Mouse (Mus musculus) neural tube, embryonic 11.5 days (tissue): Measurements from ENCODE around the gene Stk38. TPM values are rescaled to one million over a fixed set of nuclear protein-coding genes. Genes with fewer than 3 reads are reported as not detected.

Source experiments
- ATAC-seq: fragments of 200-750 bp; cut with Nextera tagmentation; 2 replicates; pipeline ENCODE4 v1.8.0; 2017; ENCODE audit warnings: moderate number of reproducible peaks, mild to moderate bottlenecking, moderate TSS enrichment, moderate library complexity; ENCODE audit not compliant: insufficient read depth, low FRiP score, low TSS enrichment
- DNase-seq: peaks from one replicate; pipeline ENCODE4 v3.0.0-alpha.2; 2015; ENCODE audit warnings: low spot score
- H3K27ac ChIP-seq: fragments of 300-500 bp; sonication (generic); 2 replicates; pipeline ENCODE4 v1.5.1; 2014; ENCODE audit warnings: low read depth, mild to moderate bottlenecking, low read length
- H3K27me3 ChIP-seq: fragments of 300-500 bp; sonication (generic); 2 replicates; pipeline ENCODE4 v1.6.1; 2014; ENCODE audit warnings: mild to moderate bottlenecking, low read length, mixed read lengths; ENCODE audit not compliant: control insufficient read depth, insufficient read depth
- H3K36me3 ChIP-seq: fragments of 300-500 bp; sonication (generic); 2 replicates; pipeline ENCODE4 v1.6.1; 2014; ENCODE audit warnings: mild to moderate bottlenecking, low read length, moderate library complexity, mixed read lengths; ENCODE audit not compliant: control insufficient read depth, insufficient read depth
- H3K4me1 ChIP-seq: fragments of 300-500 bp; sonication (generic); 2 replicates; pipeline ENCODE4 v1.6.1; 2014; ENCODE audit warnings: low read length, mixed read lengths; ENCODE audit not compliant: control insufficient read depth, insufficient read depth
- H3K4me2 ChIP-seq: fragments of 300-500 bp; sonication (generic); 2 replicates; pipeline ENCODE4 v1.6.1; 2014; ENCODE audit warnings: low read depth, mild to moderate bottlenecking, moderate library complexity
- H3K4me3 ChIP-seq: fragments of 300-500 bp; sonication (generic); 2 replicates; pipeline ENCODE4 v1.5.1; 2014; ENCODE audit warnings: low read depth, low read length
- H3K9ac ChIP-seq: fragments of 300-500 bp; sonication (generic); 2 replicates; pipeline ENCODE4 v1.6.1; 2014; ENCODE audit warnings: mild to moderate bottlenecking, low read length
- H3K9me3 ChIP-seq: fragments of 300-500 bp; sonication (generic); 2 replicates; pipeline ENCODE4 v1.6.1; 2016; ENCODE audit warnings: low read length; ENCODE audit not compliant: control insufficient read depth
- whole genome bisulfite sequencing: fragments of 180-500 bp; shearing (Covaris S2); extraction: QIAGEN DNeasy Blood & Tissue Kit; methylation state at CpG from one replicate; pipeline ENCODE4 v1.1.7; 2014; 5-methylcytosine and 5-hydroxymethylcytosine counted together
- polyA plus RNA-seq: library from polyadenylated mRNA; unstranded; fragments of >200 nt; fragmentation: Nextera tagmentation; extraction: Ambion mirVana; gene quantifications from 2 replicates; pipeline ENCODE4 v1.2.1, GENCODE M21; 2014

Stk38 gene
- polyA plus RNA-seq, 1 experiment from 2014 or later, result 141 TPM

DNA sequence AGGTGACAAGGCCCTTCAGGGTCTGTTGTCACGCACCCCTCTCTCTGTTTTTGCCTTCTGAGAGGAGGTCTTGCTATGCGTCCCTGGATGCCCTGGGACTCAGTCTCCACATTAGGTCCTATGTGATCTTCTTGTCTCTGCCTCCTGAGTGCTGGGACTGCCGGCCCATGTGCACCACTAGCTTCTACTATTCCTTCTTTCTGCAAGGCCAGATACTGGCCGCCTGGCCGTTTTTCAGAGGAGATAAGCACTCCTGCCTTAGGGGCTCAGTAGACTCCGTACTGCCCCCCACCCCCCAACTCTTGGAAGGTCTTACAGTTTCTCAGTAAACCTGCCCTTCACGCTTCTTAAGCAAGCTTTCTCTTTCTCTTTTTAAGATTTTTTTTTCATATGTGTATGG lies 71.7 kb downstream of the Stk38 start:
- WGBS, result 89% methylated on average over 7 of the region's 7 CpGs
- no peak overlapping the region for H3K9ac ChIP-seq
- H3K9me3 ChIP-seq, result no peaks in the 10 kb centered on the region
- H3K36me3 ChIP-seq, result no peaks in the 10 kb centered on the region
- H3K4me3 ChIP-seq, result no peak overlapping the region
- no peak overlapping the region for H3K4me2 ChIP-seq
- no peak overlapping the region for H3K27ac ChIP-seq
- H3K27me3 ChIP-seq, result no peaks in the 10 kb centered on the region
- no peak for DNase-seq
- no peak for ATAC-seq
- H3K4me1 ChIP-seq, result no peaks in the 10 kb centered on the region

DNA sequence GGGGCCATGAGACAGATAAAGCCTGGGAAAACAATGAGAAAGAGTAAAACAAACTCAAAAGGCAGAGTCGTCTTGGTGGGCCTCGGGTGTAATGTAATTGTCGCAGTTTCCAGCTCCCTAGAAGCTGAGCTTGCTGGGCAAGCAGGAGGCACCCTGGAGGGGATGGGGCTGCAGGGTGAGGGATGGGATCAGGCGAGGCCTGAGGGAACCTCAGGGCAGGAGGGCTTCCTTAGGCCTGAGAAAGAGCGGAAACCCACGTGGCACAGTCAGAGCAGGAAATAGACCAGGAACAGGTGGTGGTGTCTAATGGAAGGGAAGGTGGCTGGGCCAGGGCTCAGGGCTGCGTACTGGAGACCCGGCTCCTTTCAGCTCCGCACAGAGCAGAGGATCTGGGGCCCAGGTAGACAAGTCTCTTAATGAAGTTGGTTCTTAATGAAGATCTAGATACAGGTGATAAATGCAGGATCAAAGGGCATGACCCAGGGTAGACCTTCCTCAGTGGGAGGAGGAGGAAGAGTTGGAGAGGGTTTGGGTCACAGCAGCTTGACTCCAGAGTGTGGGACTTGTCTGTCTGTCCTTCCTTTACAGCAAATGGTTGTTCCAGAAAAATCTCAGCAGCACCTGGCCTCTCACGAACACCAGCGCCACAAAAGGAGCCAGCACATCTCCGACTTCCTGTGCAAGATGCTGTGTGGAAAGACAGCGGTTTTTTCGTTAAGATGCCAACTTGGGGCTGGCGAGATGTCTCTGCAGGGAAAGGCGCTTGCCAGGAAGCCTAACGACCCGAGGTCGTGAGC lies 73.5 kb downstream of the Stk38 start:
- Histone ChIP-seq H3K27me3 (no peaks in the 10 kb centered on the region), H3K9ac (no peak overlapping the region), H3K4me2 (no peak overlapping the region), H3K27ac (no peak overlapping the region), H3K36me3 (no peaks in the 10 kb centered on the region), H3K4me3 (no peak overlapping the region), H3K9me3 (no peaks in the 10 kb centered on the region), H3K4me1 (peaks cover 6% of the 10 kb centered on the region)
- ATAC-seq (no peak), DNase-seq (no peak)
- 79% methylated on average over 19 of the region's 19 CpGs for WGBS

DNA sequence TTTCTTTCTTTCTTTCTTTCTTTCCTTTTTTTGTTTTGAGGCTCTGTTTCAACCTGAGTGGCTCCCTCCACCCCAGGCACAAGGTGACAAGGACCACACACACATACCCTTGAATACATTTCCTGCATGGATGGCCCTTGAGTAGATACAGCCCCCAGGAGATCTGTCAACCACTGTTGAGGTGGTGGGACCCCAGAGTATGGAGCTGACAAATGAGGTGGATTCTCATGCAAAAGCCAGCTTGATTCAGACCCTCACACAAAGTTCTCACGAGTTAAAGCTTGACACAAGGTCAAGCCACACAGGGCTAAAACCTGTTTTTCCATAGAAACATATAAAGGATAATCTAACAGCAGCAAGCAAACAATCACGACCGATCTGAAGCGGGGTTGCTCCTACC lies 75.5 kb downstream of the Stk38 start:
- DNase-seq (no peak), ATAC-seq (no peak)
- H3K4me2 ChIP-seq, result no peak overlapping the region
- no peaks in the 10 kb centered on the region for H3K27me3 ChIP-seq
- peaks cover 6% of the 10 kb centered on the region for H3K4me1 ChIP-seq
- no peak overlapping the region for H3K9ac ChIP-seq
- no peaks in the 10 kb centered on the region for H3K36me3 ChIP-seq
- H3K27ac ChIP-seq, result no peak overlapping the region
- no peaks in the 10 kb centered on the region for H3K9me3 ChIP-seq
- no peak overlapping the region for H3K4me3 ChIP-seq
- WGBS, result 88% methylated on average over 4 of the region's 4 CpGs

DNA sequence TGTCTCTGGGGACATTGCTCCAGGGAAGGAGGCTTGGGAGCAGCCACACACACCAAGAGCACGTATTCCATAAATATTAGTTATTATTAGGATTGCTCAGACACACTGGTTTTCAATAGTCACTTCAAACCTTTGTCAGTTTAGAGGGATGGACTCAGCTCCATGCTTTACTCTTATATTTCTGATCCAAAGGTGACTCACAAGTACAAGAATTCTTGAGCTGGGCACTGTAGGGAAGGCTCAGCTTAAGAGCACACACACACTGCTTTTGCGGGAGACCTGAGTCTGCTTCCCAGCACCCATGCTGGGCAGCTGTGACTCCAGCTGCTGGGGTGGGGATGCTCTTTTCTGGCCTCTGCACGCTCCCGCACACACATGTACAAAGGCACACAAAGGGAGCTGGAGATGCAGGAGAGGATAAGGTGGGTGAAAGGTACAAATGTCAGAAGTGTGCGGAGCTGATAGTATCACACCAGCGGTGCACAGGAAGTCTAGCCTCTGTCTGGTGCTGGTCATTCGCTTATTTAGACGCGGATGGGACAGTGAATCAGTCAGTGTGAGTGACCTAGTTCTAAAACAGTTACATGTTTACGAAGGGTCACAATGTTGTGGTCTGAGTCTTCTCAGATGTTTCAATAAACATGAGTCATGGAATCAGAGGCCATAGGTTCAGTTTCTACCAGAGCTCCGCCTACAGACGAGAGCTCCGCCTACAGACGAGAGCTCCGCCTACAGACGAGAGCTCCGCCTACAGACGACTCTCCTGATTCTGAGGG lies 76.2 kb downstream of the Stk38 start:
- no peak for ATAC-seq
- no peak overlapping the region for H3K9ac ChIP-seq
- H3K4me1 ChIP-seq, result peaks cover 6% of the 10 kb centered on the region
- no peak overlapping the region for H3K4me3 ChIP-seq
- no peak for DNase-seq
- H3K9me3 ChIP-seq, result no peaks in the 10 kb centered on the region
- H3K4me2 ChIP-seq, result no peak overlapping the region
- H3K27me3 ChIP-seq, result no peaks in the 10 kb centered on the region
- WGBS, result 89% methylated on average over 18 of the region's 18 CpGs
- no peak overlapping the region for H3K27ac ChIP-seq
- H3K36me3 ChIP-seq, result no peaks in the 10 kb centered on the region

DNA sequence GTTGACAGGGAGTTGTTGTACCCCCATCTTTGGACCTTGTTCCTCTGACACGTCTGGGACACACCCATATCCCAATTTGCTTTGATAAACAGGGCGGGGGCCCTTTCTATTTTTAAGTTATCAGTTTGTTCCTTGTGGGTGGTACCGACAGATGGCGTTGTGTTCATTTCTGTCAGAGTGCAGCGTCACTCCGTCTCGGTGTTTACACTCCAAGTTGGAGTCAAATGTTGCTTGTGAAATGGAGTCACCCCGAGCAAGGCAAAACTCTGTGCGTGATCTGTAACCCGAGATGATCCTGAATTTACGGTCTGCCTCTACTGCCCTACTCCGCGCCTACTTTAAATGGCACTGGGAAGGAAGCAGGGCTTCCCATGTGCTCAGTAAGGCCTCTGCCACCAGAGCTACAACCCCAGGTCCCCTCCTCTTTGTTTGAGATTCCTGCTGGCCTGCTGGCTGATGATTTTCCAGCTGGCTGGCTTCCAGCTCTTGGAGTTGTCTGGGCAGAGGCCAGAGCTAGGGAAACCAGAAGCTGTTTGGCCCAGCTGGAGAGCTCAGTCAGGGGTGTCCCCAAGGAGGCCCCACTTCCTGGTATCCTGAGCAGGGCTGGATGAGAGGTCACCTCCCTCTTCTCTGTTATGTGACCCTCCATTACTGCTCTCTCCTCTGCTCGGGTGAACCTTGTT lies 77.3 kb downstream of the Stk38 start:
- 20% methylated on average over 14 of the region's 14 CpGs for WGBS
- Histone ChIP-seq H3K4me2 (0 out of 2 replicates have a peak overlapping the region, but pooled peaks have one; percentile 10), H3K36me3 (no peaks in the 10 kb centered on the region), H3K9ac (peak overlapping the region; percentile 35; the same call in 1 of the 2 replicates), H3K4me3 (no peak overlapping the region), H3K9me3 (no peaks in the 10 kb centered on the region), H3K27ac (peak overlapping the region; percentile 63), H3K27me3 (no peaks in the 10 kb centered on the region), H3K4me1 (peaks cover 6% of the 10 kb centered on the region)
- peak; percentile 69 for DNase-seq
- ATAC-seq, result no peak; the same call in 1 of the 2 replicates

DNA sequence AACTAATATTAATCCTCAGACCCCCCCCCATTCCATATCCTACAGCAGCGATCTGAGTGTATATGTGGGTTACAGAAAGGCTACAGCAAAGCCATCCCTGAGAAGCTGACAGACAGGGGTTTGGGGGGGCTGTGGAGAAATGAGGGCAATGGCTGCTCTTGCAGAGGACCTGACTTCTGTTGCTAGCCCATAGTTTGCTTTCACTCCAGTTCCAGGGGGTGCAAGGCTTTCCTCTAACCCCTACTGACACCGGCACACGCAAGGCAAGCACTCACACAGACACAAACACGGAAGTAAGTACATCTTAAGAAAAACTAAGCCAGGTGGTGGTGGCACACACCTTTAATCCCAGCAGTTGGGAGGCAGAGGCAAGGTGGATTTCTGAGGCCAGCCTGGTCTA lies 78.4 kb downstream of the Stk38 start:
- ATAC-seq (no peak), DNase-seq (no peak)
- Histone ChIP-seq H3K9me3 (no peaks in the 10 kb centered on the region), H3K27me3 (no peaks in the 10 kb centered on the region), H3K4me2 (no peak overlapping the region), H3K9ac (no peak overlapping the region), H3K36me3 (no peaks in the 10 kb centered on the region), H3K4me1 (peaks cover 6% of the 10 kb centered on the region), H3K27ac (no peak overlapping the region), H3K4me3 (no peak overlapping the region)
- 89% methylated on average over 4 of the region's 4 CpGs for WGBS

DNA sequence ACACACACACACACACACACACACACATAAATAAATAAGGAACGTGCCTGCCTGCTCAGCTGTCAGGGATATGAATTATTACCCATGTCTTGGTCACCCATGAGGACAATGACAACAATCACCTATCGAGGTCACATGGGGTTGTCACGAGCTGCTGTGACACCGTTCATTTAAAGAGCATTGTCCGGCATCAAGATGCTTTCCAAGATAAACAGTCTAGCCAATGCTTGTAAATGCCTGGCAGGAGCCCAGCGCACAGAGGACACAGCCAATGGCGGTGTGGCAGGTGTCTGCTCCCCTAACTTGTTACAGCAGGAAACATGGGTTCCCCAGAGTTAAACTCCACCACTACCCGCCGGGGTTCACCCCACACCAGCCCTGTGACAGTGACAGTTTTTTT lies 79.8 kb downstream of the Stk38 start:
- Histone ChIP-seq H3K27me3 (no peaks in the 10 kb centered on the region), H3K4me1 (peaks cover 6% of the 10 kb centered on the region), H3K36me3 (no peaks in the 10 kb centered on the region), H3K9me3 (no peaks in the 10 kb centered on the region), H3K27ac (no peak overlapping the region), H3K9ac (no peak overlapping the region), H3K4me2 (no peak overlapping the region), H3K4me3 (no peak overlapping the region)
- 80% methylated on average over 9 of the region's 9 CpGs for WGBS
- DNase-seq (no peak), ATAC-seq (no peak)

DNA sequence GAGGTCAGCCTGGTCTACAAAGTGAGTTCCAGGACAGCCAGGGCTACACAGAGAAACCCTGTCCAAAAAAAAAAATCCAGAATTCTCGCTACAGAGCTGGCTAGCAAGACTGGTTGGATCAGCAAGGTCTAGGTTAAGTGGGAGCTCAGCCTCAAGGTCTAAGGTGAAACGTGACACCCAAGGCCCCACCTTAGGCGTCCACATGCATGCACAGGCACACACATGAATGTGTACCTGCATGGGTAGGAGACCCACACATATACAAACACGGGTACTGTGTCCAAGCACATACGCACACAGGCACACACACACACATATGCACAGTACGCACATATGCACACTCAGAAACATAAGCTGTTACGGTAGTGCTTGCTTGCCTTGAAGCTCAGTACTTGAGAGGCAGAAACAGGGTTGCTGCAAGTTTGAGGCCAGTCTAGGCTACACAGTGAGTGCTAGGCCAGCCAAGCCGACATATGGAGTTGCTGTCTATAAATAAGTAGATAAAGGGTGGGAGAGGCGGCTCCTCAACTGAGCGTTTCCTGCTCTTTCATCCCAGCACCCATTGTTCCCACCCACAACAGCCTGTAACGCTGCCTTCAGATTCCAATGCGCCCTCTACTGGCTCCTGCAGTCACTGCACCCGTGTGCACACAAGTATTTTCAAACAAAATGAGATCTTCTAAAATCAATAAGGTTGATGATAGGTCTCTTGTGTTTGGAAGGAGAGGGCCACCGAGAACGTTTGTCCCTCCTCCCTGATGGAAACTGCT lies 80.7 kb downstream of the Stk38 start:
- no peaks in the 10 kb centered on the region for H3K9me3 ChIP-seq
- ATAC-seq (no peak), DNase-seq (peak; percentile 62)
- no peak overlapping the region for H3K9ac ChIP-seq
- H3K4me3 ChIP-seq, result no peak overlapping the region
- H3K27me3 ChIP-seq, result no peaks in the 10 kb centered on the region
- WGBS, result 51% methylated on average over 15 of the region's 15 CpGs
- peaks cover 6% of the 10 kb centered on the region for H3K4me1 ChIP-seq
- H3K27ac ChIP-seq, result no peak overlapping the region
- H3K36me3 ChIP-seq, result no peaks in the 10 kb centered on the region
- no peak overlapping the region for H3K4me2 ChIP-seq
